Mouse (Mus musculus): ENCODE results near the gene Naa60.
"Not testable (repeated sequence)": the region's sequence is repeated elsewhere in the genome, so short reads cannot be mapped to it uniquely, and the experiment has no call there.

The Naa60 gene

DNA sequence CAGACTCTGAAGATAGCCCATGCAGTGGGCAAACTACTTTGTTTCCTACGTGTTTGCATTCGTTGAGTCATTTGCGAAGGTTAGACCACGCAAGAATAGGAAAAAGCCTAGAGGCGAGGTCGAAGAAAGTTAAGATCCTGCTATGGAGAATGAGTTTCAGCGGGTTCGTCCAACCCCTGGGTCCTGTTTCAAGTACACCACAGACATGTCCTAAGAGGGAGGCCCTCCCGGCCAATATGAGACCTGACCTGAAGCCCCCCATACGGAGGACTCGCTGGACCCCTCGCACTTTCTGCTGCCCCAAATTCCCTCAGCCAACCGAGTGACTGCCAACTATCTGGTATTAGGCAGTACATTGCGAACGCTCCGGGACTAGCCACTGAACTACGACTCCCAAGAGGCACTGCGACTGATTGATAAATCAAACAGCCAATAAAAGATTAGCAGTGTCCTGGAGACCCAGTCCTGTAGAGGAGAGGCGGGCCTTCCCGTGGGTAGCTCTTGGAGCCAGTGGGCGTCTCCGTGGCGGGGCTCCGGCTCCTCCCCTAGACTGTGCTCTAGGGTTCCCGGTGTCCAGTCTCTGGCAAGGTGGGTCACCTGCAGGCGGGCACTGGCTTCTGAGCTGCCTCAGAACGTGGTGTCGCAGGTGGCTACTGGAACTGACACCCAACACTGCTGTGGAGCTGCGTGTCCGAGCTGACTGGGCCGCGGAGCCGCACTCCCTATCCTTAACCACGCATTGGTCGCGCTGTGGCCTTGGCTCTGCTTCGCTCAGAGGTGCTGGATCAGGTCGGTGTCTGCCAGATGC is 25.3 kb upstream of the Naa60 start, which contains the start of gene Zfp174:
Gene Zfp174, plus strand, starts transcription at position 558 of the 808 bp plus-strand sequence.
- Histone ChIP-seq H3K4me1 (replicated peaks; ENCODE audit: low read depth, low read length) (peaks cover 80% of the 10 kb centered on the region), H3K9me3 (ENCODE audit: low read length) (no peaks in the 10 kb centered on the region), H3K27me3 (ENCODE audit: insufficient read depth, low read length) (no peaks in the 10 kb centered on the region), H3K36me3 (ENCODE audit: insufficient read depth, low read length) (no peaks in the 10 kb centered on the region), H3K4me3 (replicated peaks; ENCODE audit: low read length) (peak within 1 kb of the TSS; percentile 86)
- TF ChIP-seq CTCF (conservative IDR thresholded peaks at IDR 0.05; ENCODE audit: low read length), result 0 out of 2 replicates have a peak, but pooled peaks have one; percentile 2
- TF ChIP-seq NANOG (IDR thresholded peaks at IDR 0.05; ENCODE audit: borderline replicate concordance, low read length), result no peak
- TF ChIP-seq POU5F1 (IDR thresholded peaks at IDR 0.05; ENCODE audit: borderline replicate concordance, low read length), result no peak

DNA sequence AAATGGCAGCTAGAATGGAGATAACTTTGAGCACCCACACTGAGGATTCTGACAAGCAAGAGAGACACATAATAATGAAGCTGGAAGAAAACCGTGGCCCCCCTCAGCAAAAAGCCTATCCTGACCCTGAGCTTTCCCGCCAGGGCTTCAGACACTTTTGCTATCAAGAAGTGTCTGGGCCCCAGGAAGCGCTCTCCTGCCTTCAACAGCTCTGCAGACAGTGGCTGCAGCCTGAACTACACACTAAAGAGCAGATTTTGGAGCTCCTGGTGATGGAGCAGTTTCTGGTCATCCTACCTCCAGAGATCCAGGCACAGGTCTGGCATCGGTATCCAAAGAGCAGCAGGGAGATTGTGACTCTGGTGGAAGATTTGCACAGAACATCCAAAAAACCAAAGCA is 24.3 kb upstream of the Naa60 start:
- Histone ChIP-seq H3K4me1 (replicated peaks; ENCODE audit: low read depth, low read length) (peaks cover 80% of the 10 kb centered on the region), H3K27me3 (ENCODE audit: insufficient read depth, low read length) (no peaks in the 10 kb centered on the region), H3K4me3 (replicated peaks; ENCODE audit: low read length) (peak overlapping the region; percentile 86), H3K36me3 (ENCODE audit: insufficient read depth, low read length) (no peaks in the 10 kb centered on the region), H3K9me3 (ENCODE audit: low read length) (no peaks in the 10 kb centered on the region)
- no peak for TF ChIP-seq NANOG (IDR thresholded peaks at IDR 0.05; ENCODE audit: borderline replicate concordance, low read length)
- TF ChIP-seq POU5F1 (IDR thresholded peaks at IDR 0.05; ENCODE audit: borderline replicate concordance, low read length), result no peak
- no peak for TF ChIP-seq CTCF (conservative IDR thresholded peaks at IDR 0.05; ENCODE audit: low read length)

DNA sequence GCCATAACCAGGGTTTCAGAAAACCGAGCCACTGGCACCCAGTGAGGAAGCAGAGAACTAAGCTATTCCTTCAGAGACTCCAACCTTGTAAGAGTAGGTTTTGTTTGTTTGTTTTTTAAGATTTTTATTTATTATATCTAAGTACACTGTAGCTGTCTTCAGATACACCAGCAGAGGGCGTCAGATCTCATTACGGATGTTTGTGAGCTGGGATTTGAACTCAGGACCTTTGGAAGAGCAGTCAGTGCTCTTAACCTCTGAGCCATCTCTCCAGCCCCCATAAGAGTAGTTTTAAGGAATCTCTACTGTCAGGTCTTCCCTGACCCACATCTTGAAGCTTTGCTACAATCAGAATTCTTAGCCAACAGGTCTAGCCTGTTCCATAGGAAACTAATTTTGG is 23.8 kb upstream of the Naa60 start:
- Histone ChIP-seq H3K9me3 (ENCODE audit: low read length) (no peaks in the 10 kb centered on the region), H3K4me1 (replicated peaks; ENCODE audit: low read depth, low read length) (peaks cover 78% of the 10 kb centered on the region), H3K4me3 (replicated peaks; ENCODE audit: low read length) (no peak overlapping the region), H3K36me3 (ENCODE audit: insufficient read depth, low read length) (no peaks in the 10 kb centered on the region), H3K27me3 (ENCODE audit: insufficient read depth, low read length) (no peaks in the 10 kb centered on the region)
- TF ChIP-seq NANOG (IDR thresholded peaks at IDR 0.05; ENCODE audit: borderline replicate concordance, low read length) (no peak), CTCF (conservative IDR thresholded peaks at IDR 0.05; ENCODE audit: low read length) (peak; percentile 22)

DNA sequence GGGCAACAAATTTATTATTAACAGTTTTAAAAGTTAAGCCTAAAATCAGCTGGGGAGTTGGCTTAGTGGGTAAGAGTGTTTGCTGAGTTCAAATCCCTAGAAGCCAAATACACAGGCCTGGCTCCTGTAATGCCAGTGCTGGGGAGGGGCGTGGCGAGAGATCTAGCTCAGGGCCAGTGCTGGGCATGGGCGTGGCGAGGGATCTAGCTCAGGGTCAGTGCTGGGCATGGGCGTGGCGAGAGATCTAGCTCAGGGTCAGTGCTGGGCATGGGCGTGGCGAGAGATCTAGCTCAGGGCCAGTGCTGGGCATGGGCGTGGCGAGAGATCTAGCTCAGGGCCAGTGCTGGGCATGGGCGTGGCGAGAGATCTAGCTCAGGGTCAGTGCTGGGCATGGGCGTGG is 20.9 kb upstream of the Naa60 start:
- H3K36me3 ChIP-seq (ENCODE audit: insufficient read depth, low read length); H3K9me3 ChIP-seq (ENCODE audit: low read length); H3K4me3 ChIP-seq (replicated peaks; ENCODE audit: low read length); H3K27me3 ChIP-seq (ENCODE audit: insufficient read depth, low read length): not testable (repeated sequence)
- peaks cover 62% of the 10 kb centered on the region for H3K4me1 ChIP-seq (replicated peaks; ENCODE audit: low read depth, low read length)

DNA sequence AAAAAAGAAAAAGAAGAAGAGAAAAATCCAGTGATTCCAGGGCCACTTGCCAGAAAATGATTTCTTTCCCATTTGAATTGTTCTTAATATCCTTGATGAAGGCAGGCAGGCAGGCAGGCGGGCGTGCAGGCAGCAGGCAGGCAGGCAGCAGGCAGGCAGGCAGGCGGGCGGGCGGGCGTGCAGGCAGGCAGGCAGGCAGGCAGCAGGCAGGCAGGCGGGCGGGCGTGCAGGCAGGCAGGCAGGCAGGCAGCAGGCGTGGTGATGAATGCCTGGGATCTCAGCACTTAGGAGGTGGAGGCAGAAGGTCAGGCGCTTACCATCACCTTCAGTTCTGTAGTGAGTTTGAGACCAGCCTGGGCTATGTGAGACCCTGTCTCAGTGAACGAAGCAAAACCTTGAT is 19.6 kb upstream of the Naa60 start:
- Histone ChIP-seq H3K9me3 (ENCODE audit: low read length) (no peaks in the 10 kb centered on the region), H3K4me3 (replicated peaks; ENCODE audit: low read length) (0 out of 2 replicates have a peak overlapping the region, but pooled peaks have one; percentile 17), H3K36me3 (ENCODE audit: insufficient read depth, low read length) (peaks cover 7% of the 10 kb centered on the region; the same call in 1 of the 2 replicates), H3K27me3 (ENCODE audit: insufficient read depth, low read length) (no peaks in the 10 kb centered on the region), H3K4me1 (replicated peaks; ENCODE audit: low read depth, low read length) (peaks cover 52% of the 10 kb centered on the region)
- TF ChIP-seq NANOG (IDR thresholded peaks at IDR 0.05; ENCODE audit: borderline replicate concordance, low read length) (no peak), POU5F1 (IDR thresholded peaks at IDR 0.05; ENCODE audit: borderline replicate concordance, low read length) (no peak), CTCF (conservative IDR thresholded peaks at IDR 0.05; ENCODE audit: low read length) (no peak)

DNA sequence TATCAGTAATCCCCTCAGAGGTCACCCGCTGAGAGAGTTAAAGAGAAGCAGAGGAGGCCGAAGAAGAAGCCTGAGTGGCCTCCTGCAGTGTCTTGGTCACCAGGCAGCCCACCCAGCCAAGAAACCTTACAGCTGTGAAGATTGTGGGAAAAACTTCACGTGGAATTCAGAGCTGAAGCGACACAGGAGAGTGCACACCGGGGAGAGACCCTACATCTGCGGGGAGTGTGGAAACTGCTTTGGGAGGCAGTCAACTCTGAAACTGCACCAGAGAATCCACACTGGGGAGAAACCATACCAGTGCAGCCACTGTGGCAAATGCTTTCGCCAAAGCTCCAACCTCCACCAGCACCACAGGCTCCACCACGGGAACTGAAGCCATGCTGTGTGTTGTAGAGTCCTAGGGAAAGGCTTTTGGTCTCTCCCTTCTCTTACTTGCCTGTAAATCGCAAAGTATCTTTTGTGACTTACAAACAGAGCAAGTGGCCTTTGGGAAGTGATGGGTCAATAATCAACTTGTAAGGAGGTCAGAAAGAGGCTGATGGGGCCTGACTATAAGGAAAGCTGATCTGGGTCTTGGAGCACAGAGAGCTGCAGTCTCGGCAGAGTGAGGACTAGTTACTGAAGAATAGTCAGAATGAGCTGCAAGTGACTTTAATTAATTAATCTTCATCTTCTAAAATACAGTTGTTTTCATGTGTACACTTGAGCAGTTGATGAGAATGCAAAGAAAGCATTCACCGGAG is 17.6 kb upstream of the Naa60 start:
- H3K36me3 ChIP-seq (ENCODE audit: insufficient read depth, low read length), result peaks cover 7% of the 10 kb centered on the region; the same call in 1 of the 2 replicates
- no peaks in the 10 kb centered on the region for H3K27me3 ChIP-seq (ENCODE audit: insufficient read depth, low read length)
- H3K4me1 ChIP-seq (replicated peaks; ENCODE audit: low read depth, low read length), result peaks cover 32% of the 10 kb centered on the region
- no peak overlapping the region for H3K4me3 ChIP-seq (replicated peaks; ENCODE audit: low read length)
- no peak for TF ChIP-seq NANOG (IDR thresholded peaks at IDR 0.05; ENCODE audit: borderline replicate concordance, low read length)
- TF ChIP-seq POU5F1 (IDR thresholded peaks at IDR 0.05; ENCODE audit: borderline replicate concordance, low read length), result no peak
- TF ChIP-seq CTCF (conservative IDR thresholded peaks at IDR 0.05; ENCODE audit: low read length), result no peak
- H3K9me3 ChIP-seq (ENCODE audit: low read length), result no peaks in the 10 kb centered on the region

DNA sequence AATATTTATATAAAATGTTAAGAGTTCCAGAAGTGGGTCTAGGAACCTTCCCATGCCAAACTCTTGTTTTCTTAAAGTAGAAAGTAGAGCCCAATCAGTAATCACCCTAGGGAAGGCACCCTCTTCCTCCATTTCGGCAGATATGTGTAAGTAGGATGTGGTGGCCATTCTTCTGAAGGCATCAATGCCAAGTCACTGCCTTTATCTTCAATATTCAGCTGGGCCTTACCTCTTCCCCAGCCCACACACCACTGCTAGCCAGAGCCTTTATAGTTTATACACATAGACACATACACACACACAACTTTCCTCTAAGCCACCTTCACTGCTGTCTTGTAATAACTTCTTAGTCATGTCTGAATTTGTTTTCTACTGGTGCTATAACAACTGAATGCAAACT is 16.4 kb upstream of the Naa60 start:
- Histone ChIP-seq H3K27me3 (ENCODE audit: insufficient read depth, low read length) (no peaks in the 10 kb centered on the region), H3K9me3 (ENCODE audit: low read length) (no peaks in the 10 kb centered on the region), H3K36me3 (ENCODE audit: insufficient read depth, low read length) (peaks cover 7% of the 10 kb centered on the region; the same call in 1 of the 2 replicates), H3K4me3 (replicated peaks; ENCODE audit: low read length) (no peak overlapping the region), H3K4me1 (replicated peaks; ENCODE audit: low read depth, low read length) (peaks cover 22% of the 10 kb centered on the region)
- no peak for TF ChIP-seq CTCF (conservative IDR thresholded peaks at IDR 0.05; ENCODE audit: low read length)
- TF ChIP-seq POU5F1 (IDR thresholded peaks at IDR 0.05; ENCODE audit: borderline replicate concordance, low read length), result no peak
- TF ChIP-seq NANOG (IDR thresholded peaks at IDR 0.05; ENCODE audit: borderline replicate concordance, low read length), result no peak

DNA sequence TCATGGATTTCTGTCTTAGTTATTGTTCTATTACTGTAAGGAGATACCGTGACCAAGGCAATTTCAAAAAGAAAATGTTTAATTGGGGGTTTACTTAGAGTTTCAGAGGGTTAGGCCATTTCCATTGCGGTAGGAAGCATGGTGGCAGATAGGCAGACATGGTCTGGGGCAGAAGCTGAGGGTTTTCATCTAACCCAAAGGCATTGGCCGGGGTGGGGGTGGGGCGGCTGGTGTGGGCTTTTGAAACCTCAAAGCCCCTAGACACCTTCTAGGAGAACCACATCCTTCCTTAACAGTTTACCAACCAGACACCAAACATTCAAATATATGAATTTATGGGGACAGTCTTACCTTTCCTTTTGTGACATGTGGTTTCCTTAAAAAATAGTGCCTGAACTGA is 12.9 kb upstream of the Naa60 start:
- Histone ChIP-seq H3K4me1 (replicated peaks; ENCODE audit: low read depth, low read length) (peaks cover 4% of the 10 kb centered on the region; the same call in 1 of the 2 replicates), H3K27me3 (ENCODE audit: insufficient read depth, low read length) (no peaks in the 10 kb centered on the region), H3K4me3 (replicated peaks; ENCODE audit: low read length) (no peak overlapping the region), H3K9me3 (ENCODE audit: low read length) (no peaks in the 10 kb centered on the region), H3K36me3 (ENCODE audit: insufficient read depth, low read length) (peaks cover 17% of the 10 kb centered on the region)
- TF ChIP-seq NANOG (IDR thresholded peaks at IDR 0.05; ENCODE audit: borderline replicate concordance, low read length) (no peak), CTCF (conservative IDR thresholded peaks at IDR 0.05; ENCODE audit: low read length) (no peak), POU5F1 (IDR thresholded peaks at IDR 0.05; ENCODE audit: borderline replicate concordance, low read length) (no peak)
